Mouse (Mus musculus) heart, postnatal 0 days (tissue): ENCODE results near the gene Gnb4. TPM values are rescaled to one million over a fixed set of nuclear protein-coding genes. Genes with fewer than 3 reads are reported as not detected.

Experiments
- ATAC-seq: fragments of 200-750 bp; cut with Nextera tagmentation; 2 replicates; pipeline ENCODE4 v1.8.0; 2017; ENCODE audit warnings: low read depth, moderate number of reproducible peaks, moderate library complexity; ENCODE audit not compliant: insufficient read depth
- DNase-seq: peaks from one replicate; pipeline ENCODE4 v3.0.0-alpha.2; 2016; ENCODE audit warnings: low spot score
- H3K27ac ChIP-seq: fragments of 300-500 bp; sonication (generic); 2 replicates; pipeline ENCODE4 v1.5.1; 2014; ENCODE audit warnings: low read depth, mild to moderate bottlenecking
- H3K27me3 ChIP-seq: fragments of 300-500 bp; sonication (generic); 2 replicates; pipeline ENCODE4 v1.6.1; 2014; ENCODE audit warnings: low read length, mixed read lengths; ENCODE audit not compliant: control insufficient read depth, insufficient read depth
- H3K36me3 ChIP-seq: fragments of 300-500 bp; sonication (generic); replicated peaks from 2 replicates; pipeline ENCODE4 v1.6.1; 2014; ENCODE audit warnings: low read length, mixed read lengths; ENCODE audit not compliant: control insufficient read depth, insufficient read depth
- H3K4me1 ChIP-seq: fragments of 300-500 bp; sonication (generic); 2 replicates; pipeline ENCODE4 v1.6.1; 2014; ENCODE audit warnings: antibody characterized with exemption; ENCODE audit not compliant: control insufficient read depth, insufficient read depth
- H3K4me2 ChIP-seq: fragments of 300-500 bp; sonication (generic); 2 replicates; pipeline ENCODE4 v1.6.1; 2014; ENCODE audit warnings: low read depth, mild to moderate bottlenecking, low read length, moderate library complexity
- H3K4me3 ChIP-seq: fragments of 300-500 bp; sonication (generic); 2 replicates; pipeline ENCODE4 v1.5.1; 2014; ENCODE audit warnings: low read depth, low read length
- H3K9ac ChIP-seq: fragments of 300-500 bp; sonication (generic); replicated peaks from 2 replicates; pipeline ENCODE4 v1.6.1; 2014; ENCODE audit warnings: low read depth, low read length, mixed read lengths
- H3K9me3 ChIP-seq: fragments of 300-500 bp; sonication (generic); replicated peaks from 2 replicates; pipeline ENCODE4 v1.6.1; 2016; ENCODE audit warnings: low read length; ENCODE audit not compliant: control insufficient read depth
- CTCF ChIP-seq: IDR thresholded peaks from 2 replicates; pipeline ENCODE4 v1.5.1; 2016; ENCODE audit warnings: antibody characterized with exemption, control low read depth, low read depth
- EP300 ChIP-seq: IDR thresholded peaks from 2 replicates; pipeline ENCODE4 v1.6.1; 2016; ENCODE audit warnings: antibody characterized with exemption, low read depth
- WGBS: fragments of 180-500 bp; shearing (Covaris S2); extraction: QIAGEN DNeasy Blood & Tissue Kit; methylation state at CpG from one replicate; pipeline ENCODE4 v1.1.7; 2014; 5-methylcytosine and 5-hydroxymethylcytosine counted together
- polyA plus RNA-seq: library from polyadenylated mRNA; unstranded; fragments of >200 nt; fragmentation: Nextera tagmentation; extraction: Ambion mirVana; gene quantifications from 2 replicates; pipeline ENCODE4 v1.2.1, GENCODE M21; 2015
- total RNA-seq: library from RNA; depleted of rRNA; stranded (reverse); fragments of >200 nt; gene quantifications from 2 replicates; pipeline ENCODE4 v1.2.3, GENCODE M21; 2014; ENCODE audit warnings: low replicate concordance

Gnb4 gene
- total and polyA plus RNA-seq, 2 experiments from 2014 or later: 36.8 to 47.9 TPM

GRCm38 (mm10) chr3:32646918-32647317, 30.5 kb upstream of the Gnb4 start:
- no peak for TF ChIP-seq EP300
- no peak for TF ChIP-seq CTCF
- H3K36me3 ChIP-seq: no peaks in the 10 kb centered on the region
- H3K9me3 ChIP-seq: no peaks in the 10 kb centered on the region
- H3K27ac ChIP-seq: no peak overlapping the region
- DNase-seq: no peak
- H3K4me3 ChIP-seq: no peak overlapping the region
- H3K9ac ChIP-seq: no peak overlapping the region
- no peak for ATAC-seq
- H3K4me2 ChIP-seq: no peak overlapping the region
- no peaks in the 10 kb centered on the region for H3K4me1 ChIP-seq
- no peaks in the 10 kb centered on the region for H3K27me3 ChIP-seq
- 88% methylated on average over 4 of the region's 4 CpGs for WGBS

- DNase-seq: no peak
- no peak overlapping the region for H3K4me3 ChIP-seq
- no peaks in the 10 kb centered on the region for H3K9me3 ChIP-seq
- H3K4me1 ChIP-seq: no peaks in the 10 kb centered on the region
- no peaks in the 10 kb centered on the region for H3K36me3 ChIP-seq
- TF ChIP-seq EP300: no peak
- TF ChIP-seq CTCF: no peak
- WGBS: 83% methylated on average over 2 of the region's 2 CpGs
- ATAC-seq: no peak
- H3K27ac ChIP-seq: no peak overlapping the region
- no peaks in the 10 kb centered on the region for H3K27me3 ChIP-seq
- H3K4me2 ChIP-seq: no peak overlapping the region
- H3K9ac ChIP-seq: no peak overlapping the region
Observed at GRCm38 (mm10) chr3:32644751-32645150, 28.4 kb upstream of the Gnb4 start.

- TF ChIP-seq EP300: no peak
- TF ChIP-seq CTCF: no peak
Observed at GRCm38 (mm10) chr3:32642116-32642515, 25.7 kb upstream of the Gnb4 start.

GRCm38 (mm10) chr3:32638240-32638639, 21.9 kb upstream of the Gnb4 start:
- Histone ChIP-seq H3K9ac (no peak overlapping the region), H3K9me3 (no peaks in the 10 kb centered on the region), H3K4me3 (no peak overlapping the region), H3K4me2 (0 out of 2 replicates have a peak overlapping the region, but pooled peaks have one; percentile 9), H3K36me3 (no peaks in the 10 kb centered on the region), H3K27ac (peak overlapping the region; percentile 51), H3K4me1 (peaks cover 3% of the 10 kb centered on the region; the same call in 1 of the 2 replicates), H3K27me3 (no peaks in the 10 kb centered on the region)
- WGBS: 44% methylated on average over 8 of the region's 8 CpGs
- TF ChIP-seq CTCF (no peak), EP300 (no peak)
- DNase-seq (no peak), ATAC-seq (0 out of 2 replicates have a peak, but pooled peaks have one; percentile 30)

More at GRCm38 (mm10) chr3:32642116-32642515, 25.7 kb upstream of the Gnb4 start:
- DNase-seq: no peak
- Histone ChIP-seq H3K27me3 (no peaks in the 10 kb centered on the region), H3K9ac (no peak overlapping the region), H3K9me3 (no peaks in the 10 kb centered on the region), H3K4me3 (no peak overlapping the region), H3K36me3 (no peaks in the 10 kb centered on the region), H3K4me1 (peaks cover 3% of the 10 kb centered on the region; the same call in 1 of the 2 replicates), H3K4me2 (no peak overlapping the region), H3K27ac (no peak overlapping the region)
- no peak for ATAC-seq
- WGBS: 83% methylated on average over 6 of the region's 6 CpGs

- no peak for ATAC-seq
- no peak for DNase-seq
- WGBS: 63% methylated on average over 5 of the region's 5 CpGs
Observed at GRCm38 (mm10) chr3:32632760-32633264, 16.4 kb upstream of the Gnb4 start.

GRCm38 (mm10) chr3:32630210-32630609, 13.8 kb upstream of the Gnb4 start:
- TF ChIP-seq CTCF (no peak), EP300 (no peak)

More at GRCm38 (mm10) chr3:32632760-32633264, 16.4 kb upstream of the Gnb4 start:
- H3K9me3 ChIP-seq: no peaks in the 10 kb centered on the region
- no peaks in the 10 kb centered on the region for H3K36me3 ChIP-seq
- H3K4me2 ChIP-seq: no peak overlapping the region
- H3K9ac ChIP-seq: no peak overlapping the region
- TF ChIP-seq EP300 (no peak), CTCF (no peak)
- no peaks in the 10 kb centered on the region for H3K4me1 ChIP-seq
- H3K27ac ChIP-seq: no peak overlapping the region
- H3K4me3 ChIP-seq: no peak overlapping the region
- H3K27me3 ChIP-seq: no peaks in the 10 kb centered on the region

More at GRCm38 (mm10) chr3:32630210-32630609, 13.8 kb upstream of the Gnb4 start:
- H3K4me1 ChIP-seq: no peaks in the 10 kb centered on the region
- no peak overlapping the region for H3K4me3 ChIP-seq
- H3K9ac ChIP-seq: no peak overlapping the region
- H3K4me2 ChIP-seq: no peak overlapping the region
- H3K27ac ChIP-seq: no peak overlapping the region
- WGBS: 57% methylated on average over 4 of the region's 4 CpGs
- H3K36me3 ChIP-seq: no peaks in the 10 kb centered on the region
- no peaks in the 10 kb centered on the region for H3K9me3 ChIP-seq
- H3K27me3 ChIP-seq: no peaks in the 10 kb centered on the region
- ATAC-seq (no peak), DNase-seq (no peak)
